Mouse (Mus musculus): ENCODE data around the gene Gpr183.

GRCm38 (mm10) chr14:121963251-121963941 is 1.6 kb downstream of the Gpr183 start:
- TF ChIP-seq CTCF (IDR thresholded peaks at IDR 0.05; ENCODE audit: borderline replicate concordance, extremely low read depth, insufficient read depth, insufficient read length) (no peak), POLR2A (IDR thresholded peaks at IDR 0.05; ENCODE audit: borderline replicate concordance, extremely low read depth, insufficient read depth, insufficient read length, poor library complexity, severe bottlenecking) (no peak)

Data from brain, embryonic 14.5 days (tissue).